Mouse (Mus musculus) stomach, postnatal 0 days (tissue): ENCODE results near the gene Gm7029.

Experiments used
- CTCF ChIP-seq: IDR thresholded peaks from 2 replicates; pipeline ENCODE4 v1.5.1; 2016; ENCODE audit warnings: antibody characterized with exemption, low read depth, mild to moderate bottlenecking, moderate library complexity
- EP300 ChIP-seq: optimal IDR thresholded peaks from 2 replicates; pipeline ENCODE3; 2016; ENCODE audit warnings: antibody characterized with exemption

GRCm38 (mm10) chr17:33829561-33829960 lies 44.1 kb upstream of the Gm7029 start:
- no peak for TF ChIP-seq EP300
- TF ChIP-seq CTCF = no peak
